In the genomic region with DNA sequence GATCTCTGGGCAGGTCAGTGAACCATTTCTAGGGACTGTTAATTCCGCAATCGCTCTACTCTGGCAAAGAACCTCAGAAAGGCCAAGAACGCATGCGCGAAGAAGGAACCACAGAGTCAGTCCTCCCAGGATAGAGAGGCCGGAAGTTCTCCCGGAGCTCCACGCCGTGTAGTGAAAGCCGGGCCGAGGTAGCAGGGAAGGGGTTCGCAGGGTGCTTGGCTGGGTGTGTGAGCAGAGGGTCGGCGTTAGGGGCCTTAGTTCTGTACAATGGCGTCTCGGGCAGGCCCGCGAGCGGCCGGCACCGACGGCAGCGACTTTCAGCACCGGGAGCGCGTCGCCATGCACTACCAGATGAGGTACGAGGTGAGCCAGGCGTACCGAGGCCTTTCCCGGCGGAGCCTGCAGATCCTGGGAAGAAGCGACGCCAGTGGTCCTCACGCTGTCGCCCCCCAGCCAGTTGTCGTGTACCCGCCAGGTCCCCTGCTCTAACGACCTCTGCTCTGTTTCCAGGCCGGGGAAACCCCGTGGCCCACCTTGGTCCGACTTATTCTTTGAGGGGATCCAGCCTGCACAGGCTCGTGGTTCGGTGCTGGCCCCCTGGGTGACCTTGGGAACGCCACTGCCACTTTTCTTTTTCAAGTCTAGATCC, we compare ENCODE assay signal across 8 mouse cellular contexts. TPM values are rescaled to one million over a fixed set of nuclear protein-coding genes. Genes with fewer than 3 reads are reported as not detected.
DNase-seq lines count a peak whose midpoint lies in the region; ATAC-seq and TF ChIP-seq lines count a peak whose summit lies in the region.

A gene (plus strand): TSS at position 128 of the 649 bp plus-strand sequence.

- peak within 1 kb of the TSS; percentile 95 for H3K9ac ChIP-seq in heart, embryonic 15.5 days
- H3K9ac ChIP-seq in liver, embryonic 14.5 days (replicated peaks): peak within 1 kb of the TSS; percentile 70
- peak within 1 kb of the TSS; percentile 84 for H3K9ac ChIP-seq in neural tube, embryonic 11.5 days (ENCODE audit: low read length)
- peak within 1 kb of the TSS; percentile 96 for H3K9ac ChIP-seq in stomach, postnatal 0 days (ENCODE audit: low read length)

- no peaks in the 10 kb centered on the region for H3K9me3 ChIP-seq in forebrain, embryonic 10.5 days
- no peaks in the 10 kb centered on the region for H3K9me3 ChIP-seq in heart, embryonic 15.5 days (replicated peaks)
- no peaks in the 10 kb centered on the region for H3K9me3 ChIP-seq in liver, embryonic 14.5 days (ENCODE audit: control insufficient read depth, low read length)
- no peaks in the 10 kb centered on the region for H3K9me3 ChIP-seq in neural tube, embryonic 11.5 days (ENCODE audit: control insufficient read depth, low read length)
- H3K9me3 ChIP-seq in stomach, postnatal 0 days (ENCODE audit: control insufficient read depth, low read length): no peaks in the 10 kb centered on the region

- peak within 1 kb of the TSS; percentile 80 for H3K4me2 ChIP-seq in heart, embryonic 15.5 days
- H3K4me2 ChIP-seq in liver, embryonic 14.5 days (ENCODE audit: low read depth): peak within 1 kb of the TSS; percentile 78
- H3K4me2 ChIP-seq in neural tube, embryonic 11.5 days (ENCODE audit: low read depth): peak within 1 kb of the TSS; percentile 81
- peak within 1 kb of the TSS; percentile 94 for H3K4me2 ChIP-seq in stomach, postnatal 0 days (replicated peaks; ENCODE audit: low read depth)

- TF ChIP-seq CTCF in liver, embryonic 14.5 days (IDR thresholded peaks at IDR 0.05; ENCODE audit: low read depth): no peak
- TF ChIP-seq CTCF in stomach, postnatal 0 days (IDR thresholded peaks at IDR 0.05; ENCODE audit: low read depth): no peak

- H3K36me3 ChIP-seq in forebrain, embryonic 10.5 days (replicated peaks): peaks cover 26% of the 10 kb centered on the region
- peaks cover 10% of the 10 kb centered on the region; the same call in 1 of the 2 replicates for H3K36me3 ChIP-seq in heart, embryonic 15.5 days
- H3K36me3 ChIP-seq in liver, embryonic 14.5 days (replicated peaks; ENCODE audit: control insufficient read depth, insufficient read depth, low read depth): peaks cover 1% of the 10 kb centered on the region; the same call in 1 of the 2 replicates
- peaks cover 7% of the 10 kb centered on the region for H3K36me3 ChIP-seq in neural tube, embryonic 11.5 days (ENCODE audit: control insufficient read depth, insufficient read depth, low read length)
- H3K36me3 ChIP-seq in stomach, postnatal 0 days (ENCODE audit: control insufficient read depth, insufficient read depth, low read length): no peaks in the 10 kb centered on the region

- peaks cover 15% of the 10 kb centered on the region for H3K4me1 ChIP-seq in forebrain, embryonic 10.5 days
- peaks cover 6% of the 10 kb centered on the region for H3K4me1 ChIP-seq in heart, embryonic 15.5 days (replicated peaks)
- H3K4me1 ChIP-seq in liver, embryonic 14.5 days (replicated peaks; ENCODE audit: control insufficient read depth in 2 of 2, insufficient read depth in 2 of 2, low read length in 1 of 2): peaks cover 9% of the 10 kb centered on the region in 2 experiments
- peaks cover 5% of the 10 kb centered on the region; the same call in 1 of the 2 replicates for H3K4me1 ChIP-seq in neural tube, embryonic 11.5 days (ENCODE audit: control insufficient read depth, insufficient read depth, low read length)
- H3K4me1 ChIP-seq in stomach, postnatal 0 days (replicated peaks; ENCODE audit: control insufficient read depth, insufficient read depth): 0 out of 2 replicates have a peak, but pooled peaks cover 3% of the 10 kb centered on the region

- peak within 1 kb of the TSS; percentile 97 for H3K4me3 ChIP-seq in forebrain, embryonic 10.5 days
- peak within 1 kb of the TSS; percentile 96 for H3K4me3 ChIP-seq in heart, embryonic 15.5 days
- H3K4me3 ChIP-seq in liver, embryonic 14.5 days (ENCODE audit: insufficient read depth in 1 of 2, low read depth in 2 of 2, low read length in 2 of 2): peak within 1 kb of the TSS; percentile 65 to 70
- H3K4me3 ChIP-seq in neural tube, embryonic 11.5 days (ENCODE audit: low read depth, low read length): peak within 1 kb of the TSS; percentile 81
- H3K4me3 ChIP-seq in stomach, postnatal 0 days (ENCODE audit: low read depth, low read length): peak within 1 kb of the TSS; percentile 88

- TF ChIP-seq EP300 in liver, embryonic 14.5 days (IDR thresholded peaks at IDR 0.05; ENCODE audit: low read depth): no peak
- TF ChIP-seq EP300 in stomach, postnatal 0 days (optimal IDR thresholded peaks at IDR 0.05): no peak

- H3K27ac ChIP-seq in forebrain, embryonic 10.5 days: peak within 1 kb of the TSS; percentile 91
- H3K27ac ChIP-seq in heart, embryonic 15.5 days: peak within 1 kb of the TSS; percentile 61
- no peak within 1 kb of the TSS for H3K27ac ChIP-seq in liver, embryonic 14.5 days
- H3K27ac ChIP-seq in neural tube, embryonic 11.5 days (ENCODE audit: low read depth, low read length): peak within 1 kb of the TSS; percentile 39; the same call in 1 of the 2 replicates
- peak within 1 kb of the TSS; percentile 87 for H3K27ac ChIP-seq in stomach, postnatal 0 days (replicated peaks)

- under 1% methylated on average over 45 of the region's 45 CpGs for WGBS in forebrain, embryonic 10.5 days
- WGBS in heart, embryonic 15.5 days: under 1% methylated on average over 45 of the region's 45 CpGs
- WGBS in liver, embryonic 14.5 days (ENCODE audit: insufficient replicate concordance): under 1% methylated on average over 45 of the region's 45 CpGs
- 1% methylated on average over 45 of the region's 45 CpGs for WGBS in neural tube, embryonic 11.5 days
- under 1% methylated on average over 45 of the region's 45 CpGs for WGBS in stomach, postnatal 0 days

- DNase-seq in c-Kit-negative CD71-positive TER-119-positive erythroid progenitor cells, embryonic 14.5 days (ENCODE audit: low read depth, low spot score): peak; percentile 91
- peak; percentile 92 for DNase-seq in forebrain, embryonic 10.5 days (ENCODE audit: extremely low spot score, low spot score)
- peak; percentile 93 to 94 for DNase-seq in kidney, postnatal 25 days
- peak; percentile 86 to 89 (median 86) for DNase-seq in liver, embryonic 14.5 days (ENCODE audit: low read depth in 3 of 3, low spot score in 3 of 3)
- DNase-seq in neural tube, embryonic 11.5 days (ENCODE audit: low spot score): peak; percentile 95
- peak; percentile 94 for DNase-seq in stomach, postnatal 0 days (ENCODE audit: low spot score)

- H3K27me3 ChIP-seq in forebrain, embryonic 10.5 days (ENCODE audit: poor library complexity, severe bottlenecking): no peaks in the 10 kb centered on the region
- no peaks in the 10 kb centered on the region for H3K27me3 ChIP-seq in heart, embryonic 15.5 days
- no peaks in the 10 kb centered on the region for H3K27me3 ChIP-seq in liver, embryonic 14.5 days (ENCODE audit: control insufficient read depth, insufficient read depth, low read length)
- H3K27me3 ChIP-seq in neural tube, embryonic 11.5 days (ENCODE audit: control insufficient read depth, insufficient read depth, low read length): no peaks in the 10 kb centered on the region
- H3K27me3 ChIP-seq in stomach, postnatal 0 days (ENCODE audit: control insufficient read depth, insufficient read depth, low read length): no peaks in the 10 kb centered on the region

- peak; percentile 91 for ATAC-seq in CD4-positive, CD25-positive, alpha-beta regulatory T cell, adult 4 months
- peak; percentile 88 for ATAC-seq in heart, embryonic 15.5 days (replicated peaks; ENCODE audit: insufficient number of reproducible peaks, insufficient read depth, low FRiP score, low read depth)
- peak; percentile 86 for ATAC-seq in liver, embryonic 14.5 days (ENCODE audit: insufficient read depth)
- ATAC-seq in neural tube, embryonic 11.5 days (ENCODE audit: insufficient read depth, low FRiP score, low TSS enrichment): peak; percentile 92
- peak; percentile 78 for ATAC-seq in stomach, postnatal 0 days (ENCODE audit: low FRiP score, low TSS enrichment)

RNA-seq across cellular contexts. Expression of the gene that starts here (rescaled TPM):
- 10 to 100 TPM; 54.9 to 66.3 TPM for polyA plus RNA-seq in CD4-positive, CD25-positive, alpha-beta regulatory T cell, adult 4 months (2017; shearing (Covaris generic))
- 85.1 and 92.0 TPM in 2 replicates for polyA plus RNA-seq in forebrain, embryonic 10.5 days (2016; fragmentation: Nextera tagmentation; extraction: Ambion mirVana)
- polyA plus RNA-seq in heart, embryonic 15.5 days (2015; fragmentation: Nextera tagmentation; extraction: Ambion mirVana): 57.4 and 64.0 TPM in 2 replicates
- polyA plus RNA-seq in liver, embryonic 14.5 days (2012; rRNA removed): 23.1 and 24.3 TPM in 2 replicates
- 27.0 and 31.7 TPM in 2 replicates for polyA plus RNA-seq in liver, embryonic 14.5 days (2014; fragmentation: Nextera tagmentation; extraction: Ambion mirVana)
- polyA plus RNA-seq in neural tube, embryonic 11.5 days (2014; fragmentation: Nextera tagmentation; extraction: Ambion mirVana): 74.7 and 75.9 TPM in 2 replicates
- 69.2 and 69.6 TPM in 2 replicates for polyA plus RNA-seq in stomach, postnatal 0 days (2015; fragmentation: Nextera tagmentation; extraction: Ambion mirVana)
